Mouse (Mus musculus) limb, embryonic 11.5 days (tissue): ENCODE results near the gene Ttyh1. TPM values are rescaled to one million over a fixed set of nuclear protein-coding genes. Genes with fewer than 3 reads are reported as not detected.

Experiments used
- ATAC-seq: fragments of 200-750 bp; cut with Nextera tagmentation; 2 replicates; pipeline ENCODE4 v1.8.0; 2017; ENCODE audit warnings: low read depth; ENCODE audit not compliant: insufficient number of reproducible peaks, low FRiP score, low TSS enrichment
- DNase-seq: peaks from one replicate; pipeline ENCODE4 v3.0.0-alpha.2; 2015; ENCODE audit warnings: low spot score
- H3K27ac ChIP-seq: fragments of 300-500 bp; sonication (generic); replicated peaks from 2 replicates; pipeline ENCODE4 v1.5.1; 2014; ENCODE audit warnings: low read depth, mild to moderate bottlenecking, low read length
- H3K27me3 ChIP-seq: fragments of 300-500 bp; sonication (generic); 2 replicates; pipeline ENCODE4 v1.6.1; 2014; ENCODE audit warnings: mild to moderate bottlenecking, low read length, mixed read lengths; ENCODE audit not compliant: control insufficient read depth, insufficient read depth
- H3K36me3 ChIP-seq: fragments of 300-500 bp; sonication (generic); 2 replicates; pipeline ENCODE4 v1.6.1; 2014; ENCODE audit warnings: mild to moderate bottlenecking, low read length, moderate library complexity, mixed read lengths; ENCODE audit not compliant: control insufficient read depth, insufficient read depth
- H3K4me1 ChIP-seq: fragments of 300-500 bp; sonication (generic); 2 replicates; pipeline ENCODE4 v1.6.1; 2014; ENCODE audit warnings: low read length, mixed read lengths; ENCODE audit not compliant: control insufficient read depth, insufficient read depth
- H3K4me2 ChIP-seq: fragments of 300-500 bp; sonication (generic); 2 replicates; pipeline ENCODE4 v1.6.1; 2014; ENCODE audit warnings: low read depth, mild to moderate bottlenecking, moderate library complexity; ENCODE audit not compliant: severe bottlenecking
- H3K4me3 ChIP-seq: fragments of 300-500 bp; sonication (generic); 2 replicates; pipeline ENCODE4 v1.5.1; 2014; ENCODE audit warnings: low read depth, low read length
- H3K9ac ChIP-seq: fragments of 300-500 bp; sonication (generic); 2 replicates; pipeline ENCODE4 v1.6.1; 2014; ENCODE audit warnings: mild to moderate bottlenecking, low read length
- H3K9me3 ChIP-seq: fragments of 300-500 bp; sonication (generic); 2 replicates; pipeline ENCODE4 v1.6.1; 2016; ENCODE audit warnings: low read length; ENCODE audit not compliant: control insufficient read depth
- WGBS: fragments of 180-500 bp; shearing (Covaris S2); extraction: QIAGEN DNeasy Blood & Tissue Kit; methylation state at CpG from one replicate; pipeline ENCODE4 v1.1.7; 2014; 5-methylcytosine and 5-hydroxymethylcytosine counted together
- polyA plus RNA-seq: library from polyadenylated mRNA; unstranded; fragments of >200 nt; fragmentation: Nextera tagmentation; extraction: Ambion mirVana; gene quantifications from 2 replicates; pipeline ENCODE4 v1.2.1, GENCODE M21; 2014

The Ttyh1 gene
- polyA plus RNA-seq, 1 experiment from 2014 or later: 1.4 TPM

GRCm38 (mm10) chr7:4126992-4127785, 8.0 kb downstream of the Ttyh1 start:
- Histone ChIP-seq H3K27me3 (no peaks in the 10 kb centered on the region), H3K9me3 (no peaks in the 10 kb centered on the region), H3K9ac (no peak overlapping the region), H3K36me3 (no peaks in the 10 kb centered on the region), H3K27ac (no peak overlapping the region), H3K4me1 (no peaks in the 10 kb centered on the region), H3K4me3 (no peak overlapping the region), H3K4me2 (no peak overlapping the region)
- ATAC-seq (no peak), DNase-seq (no peak)
- 87% methylated on average over 11 of the region's 11 CpGs for WGBS

GRCm38 (mm10) chr7:4127894-4128293, 8.7 kb downstream of the Ttyh1 start:
- no peak for DNase-seq
- no peaks in the 10 kb centered on the region for H3K9me3 ChIP-seq
- H3K9ac ChIP-seq: no peak overlapping the region
- no peak overlapping the region for H3K27ac ChIP-seq
- H3K4me1 ChIP-seq: no peaks in the 10 kb centered on the region
- H3K4me2 ChIP-seq: no peak overlapping the region
- no peak for ATAC-seq
- no peaks in the 10 kb centered on the region for H3K36me3 ChIP-seq
- H3K4me3 ChIP-seq: no peak overlapping the region
- no peaks in the 10 kb centered on the region for H3K27me3 ChIP-seq
- 90% methylated on average over 4 of the region's 4 CpGs for WGBS

- 65% methylated on average over 6 of the region's 6 CpGs for WGBS
- DNase-seq: no peak
- H3K9ac ChIP-seq: no peak overlapping the region
- no peak overlapping the region for H3K4me2 ChIP-seq
- no peaks in the 10 kb centered on the region for H3K4me1 ChIP-seq
- ATAC-seq: no peak
- H3K36me3 ChIP-seq: no peaks in the 10 kb centered on the region
- H3K9me3 ChIP-seq: no peaks in the 10 kb centered on the region
- H3K27me3 ChIP-seq: no peaks in the 10 kb centered on the region
- no peak overlapping the region for H3K27ac ChIP-seq
- H3K4me3 ChIP-seq: no peak overlapping the region
Measured at GRCm38 (mm10) chr7:4128860-4129259, 9.7 kb downstream of the Ttyh1 start.

- no peaks in the 10 kb centered on the region for H3K9me3 ChIP-seq
- WGBS: 50% methylated on average over 13 of the region's 13 CpGs
- H3K36me3 ChIP-seq: no peaks in the 10 kb centered on the region
- no peak overlapping the region for H3K4me2 ChIP-seq
- ATAC-seq (peak; percentile 37; the same call in 1 of the 2 replicates), DNase-seq (peak; percentile 90)
- no peak overlapping the region for H3K9ac ChIP-seq
- 0 out of 2 replicates have a peak, but pooled peaks cover 2% of the 10 kb centered on the region for H3K4me1 ChIP-seq
- H3K27me3 ChIP-seq: no peaks in the 10 kb centered on the region
- H3K27ac ChIP-seq: no peak overlapping the region
- H3K4me3 ChIP-seq: no peak overlapping the region
Measured at GRCm38 (mm10) chr7:4130686-4131452, 11.7 kb downstream of the Ttyh1 start.

GRCm38 (mm10) chr7:4131964-4132363, 12.8 kb downstream of the Ttyh1 start:
- Histone ChIP-seq H3K4me3 (no peak overlapping the region), H3K9ac (no peak overlapping the region), H3K9me3 (no peaks in the 10 kb centered on the region), H3K4me1 (0 out of 2 replicates have a peak, but pooled peaks cover 2% of the 10 kb centered on the region), H3K4me2 (no peak overlapping the region), H3K27me3 (no peaks in the 10 kb centered on the region), H3K27ac (no peak overlapping the region), H3K36me3 (no peaks in the 10 kb centered on the region)
- WGBS: 88% methylated on average over 8 of the region's 8 CpGs
- ATAC-seq: no peak
- DNase-seq: no peak

DNA sequence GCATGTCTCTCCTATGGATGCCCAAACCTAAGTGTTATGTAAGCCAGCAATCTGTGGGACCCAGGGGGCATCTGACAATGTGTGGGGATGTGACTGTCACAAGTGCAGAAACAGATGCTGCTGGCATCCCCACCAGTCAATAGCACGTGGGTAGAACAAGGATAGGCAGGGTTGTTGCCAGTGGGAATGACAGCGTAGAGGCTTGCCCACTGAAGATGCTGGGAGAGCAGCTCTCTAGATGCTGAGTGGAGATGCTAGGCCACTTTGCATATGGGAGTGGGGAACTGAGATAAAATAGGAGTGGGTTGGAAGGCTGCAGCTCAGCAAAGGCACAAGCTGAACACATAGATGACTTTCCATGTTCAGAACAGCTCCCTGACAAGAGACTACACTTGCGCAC, 13.4 kb downstream of the Ttyh1 start:
- H3K27ac ChIP-seq: no peak overlapping the region
- no peak overlapping the region for H3K4me3 ChIP-seq
- no peaks in the 10 kb centered on the region for H3K27me3 ChIP-seq
- DNase-seq (no peak), ATAC-seq (no peak)
- H3K4me1 ChIP-seq: peaks cover 2% of the 10 kb centered on the region; the same call in 1 of the 2 replicates
- 91% methylated on average over 3 of the region's 3 CpGs for WGBS
- no peak overlapping the region for H3K4me2 ChIP-seq
- H3K9ac ChIP-seq: no peak overlapping the region
- no peaks in the 10 kb centered on the region for H3K36me3 ChIP-seq
- no peaks in the 10 kb centered on the region for H3K9me3 ChIP-seq

DNA sequence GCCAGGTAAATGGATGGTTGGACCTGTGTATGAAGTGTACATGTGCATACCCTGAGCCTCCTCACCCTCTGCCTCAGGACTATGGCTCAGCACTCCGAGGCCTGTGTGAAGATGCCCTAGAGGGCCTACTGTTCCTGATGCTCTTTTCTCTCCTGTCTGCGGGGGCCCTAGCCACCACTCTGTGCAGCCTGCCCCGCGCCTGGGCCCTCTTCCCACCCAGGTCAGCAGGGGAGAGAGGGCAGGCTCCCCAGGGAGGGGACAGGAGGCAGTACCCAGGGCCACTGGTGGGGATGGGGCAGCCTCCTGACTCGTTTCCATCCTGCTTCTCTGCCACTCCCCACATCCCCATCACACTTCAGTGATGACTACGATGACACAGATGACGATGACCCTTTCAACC, 13.8 kb downstream of the Ttyh1 start:
- Histone ChIP-seq H3K27me3 (no peaks in the 10 kb centered on the region), H3K36me3 (no peaks in the 10 kb centered on the region), H3K27ac (no peak overlapping the region), H3K9ac (peak overlapping the region; percentile 12; the same call in 1 of the 2 replicates), H3K4me2 (no peak overlapping the region), H3K4me1 (peaks cover 6% of the 10 kb centered on the region), H3K9me3 (no peaks in the 10 kb centered on the region), H3K4me3 (no peak overlapping the region)
- DNase-seq: no peak
- 79% methylated on average over 6 of the region's 7 CpGs for WGBS
- ATAC-seq: no peak

- H3K4me1 ChIP-seq: peaks cover 9% of the 10 kb centered on the region
- H3K36me3 ChIP-seq: peaks cover 5% of the 10 kb centered on the region; the same call in 1 of the 2 replicates
- no peaks in the 10 kb centered on the region for H3K9me3 ChIP-seq
- ATAC-seq (no peak), DNase-seq (no peak)
- H3K27me3 ChIP-seq: no peaks in the 10 kb centered on the region
- no peak overlapping the region for H3K4me3 ChIP-seq
- 85% methylated on average over 5 of the region's 5 CpGs for WGBS
- H3K9ac ChIP-seq: no peak overlapping the region
- H3K27ac ChIP-seq: no peak overlapping the region
- no peak overlapping the region for H3K4me2 ChIP-seq
Measured at GRCm38 (mm10) chr7:4134911-4135310, 15.7 kb downstream of the Ttyh1 start.
